Mouse (Mus musculus) inflammation-experienced regulatory T-cells, adult 16 weeks (primary cell): ENCODE results near the gene Tead4. TPM values are rescaled to one million over a fixed set of nuclear protein-coding genes. Genes with fewer than 3 reads are reported as not detected.

Experiments
- polyA plus RNA-seq: library from polyadenylated mRNA; unstranded; fragments of 100-300 nt; shearing (Covaris generic); gene quantifications from one replicate; pipeline ENCODE4 v1.2.1, GENCODE M21; 2017

Gene Tead4
- not detected for polyA plus RNA-seq

GRCm38 (mm10) chr6:128300134-128301001, at the start of gene Tead4:
TSS of gene Tead4 (minus strand) at chr6:128300823.

Other genes with a start within 250 kb of the Tead4 start
- 1.3 TPM for gene Tspan9, start 157.2 kb downstream of the Tead4 start, polyA plus RNA-seq
- gene Tulp3, start 55.0 kb upstream of the Tead4 start, polyA plus RNA-seq: 1.2 TPM
- gene Rhno1, start 62.1 kb upstream of the Tead4 start, polyA plus RNA-seq: 55.1 TPM
- gene Foxm1, start 62.1 kb upstream of the Tead4 start, polyA plus RNA-seq: 1.9 TPM
- not detected for gene Tex52, start 74.6 kb upstream of the Tead4 start, polyA plus RNA-seq
- gene Gm44596, start 74.7 kb upstream of the Tead4 start, polyA plus RNA-seq: not detected
- gene Nrip2, start 98.5 kb upstream of the Tead4 start, polyA plus RNA-seq: 1.1 TPM
- 33.4 TPM for gene Itfg2, start 124.1 kb upstream of the Tead4 start, polyA plus RNA-seq
- 64.6 TPM for gene Fkbp4, start 137.9 kb upstream of the Tead4 start, polyA plus RNA-seq
- 0.29 TPM for gene Pzp, start 225.9 kb upstream of the Tead4 start, polyA plus RNA-seq